Mouse (Mus musculus): ENCODE data around the gene Taar4.

Taar4 gene

GRCm38 (mm10) chr10:23960444-23960915 lies at the start of gene Taar4:
Gene Taar4, plus strand, starts transcription at chr10:23960494.
- no peak for DNase-seq (ENCODE audit: low spot score)

GRCm38 (mm10) chr10:23920056-23920455 lies 40.2 kb upstream of the Taar4 start, which contains the start of gene Taar1:
Gene Taar1, plus strand, starts transcription at chr10:23920356.
- DNase-seq (ENCODE audit: low spot score), result no peak

- no peak for DNase-seq (ENCODE audit: low spot score)
These were observed 37.8 kb upstream of the Taar4 start for GRCm38 (mm10) chr10:23922468-23922867.

GRCm38 (mm10) chr10:23923941-23924340 lies 36.4 kb upstream of the Taar4 start:
- no peak for DNase-seq (ENCODE audit: low spot score)

- DNase-seq (ENCODE audit: low spot score), result no peak
These were observed 22.7 kb upstream of the Taar4 start for GRCm38 (mm10) chr10:23937613-23938012.

- no peak for DNase-seq (ENCODE audit: low spot score)
These were observed 22.0 kb upstream of the Taar4 start, which contains the start of gene Taar2 for GRCm38 (mm10) chr10:23938312-23938711. Gene Taar2, plus strand, starts transcription at chr10:23938572.

- DNase-seq (ENCODE audit: low spot score), result no peak
These were observed 17.8 kb upstream of the Taar4 start for GRCm38 (mm10) chr10:23942465-23942864.

- DNase-seq (ENCODE audit: low spot score), result no peak
These were observed 12.3 kb upstream of the Taar4 start for GRCm38 (mm10) chr10:23948026-23948425.

- no peak for DNase-seq (ENCODE audit: low spot score)
These were observed 10.7 kb upstream of the Taar4 start, which contains the start of gene Taar3 for GRCm38 (mm10) chr10:23949508-23950005. Gene Taar3, plus strand, starts transcription at chr10:23949558.

- no peak for DNase-seq (ENCODE audit: low spot score)
These were observed 8.6 kb upstream of the Taar4 start for GRCm38 (mm10) chr10:23951714-23952113.

GRCm38 (mm10) chr10:23959071-23959470 lies 1.2 kb upstream of the Taar4 start:
- DNase-seq (ENCODE audit: low spot score), result no peak

- no peak for DNase-seq (ENCODE audit: low spot score)
These were observed 3.1 kb downstream of the Taar4 start for GRCm38 (mm10) chr10:23963444-23963843.

GRCm38 (mm10) chr10:23964921-23965610 lies 4.8 kb downstream of the Taar4 start:
- no peak for DNase-seq (ENCODE audit: low spot score)

- DNase-seq (ENCODE audit: low spot score), result no peak
These were observed 10.4 kb downstream of the Taar4 start, which contains the start of gene Taar5 for GRCm38 (mm10) chr10:23970656-23971165. Gene Taar5, plus strand, starts transcription at chr10:23970706.

- DNase-seq (ENCODE audit: low spot score), result no peak
These were observed 11.0 kb downstream of the Taar4 start for GRCm38 (mm10) chr10:23971256-23971655.

GRCm38 (mm10) chr10:23977958-23978357 lies 17.7 kb downstream of the Taar4 start:
- DNase-seq (ENCODE audit: low spot score), result no peak

GRCm38 (mm10) chr10:23978901-23979705 lies 18.8 kb downstream of the Taar4 start:
- DNase-seq (ENCODE audit: low spot score), result no peak

GRCm38 (mm10) chr10:23985546-23985945 lies 25.3 kb downstream of the Taar4 start, which contains the start of gene Taar6:
Gene Taar6, minus strand, starts transcription at chr10:23985646.
- no peak for DNase-seq (ENCODE audit: low spot score)

- no peak for DNase-seq (ENCODE audit: low spot score)
These were observed 26.1 kb downstream of the Taar4 start for GRCm38 (mm10) chr10:23986419-23986818.

GRCm38 (mm10) chr10:23993381-23993780 lies 33.1 kb downstream of the Taar4 start, which contains the start of gene Taar7a:
Gene Taar7a, minus strand, starts transcription at chr10:23993481.
- no peak for DNase-seq (ENCODE audit: low spot score)

GRCm38 (mm10) chr10:23999639-24000038 lies 39.3 kb downstream of the Taar4 start, which contains the start of gene Taar7b:
Gene Taar7b, plus strand, starts transcription at chr10:23999939.
- DNase-seq (ENCODE audit: low spot score), result no peak

GRCm38 (mm10) chr10:24006442-24006841 lies 46.1 kb downstream of the Taar4 start:
- no peak for DNase-seq (ENCODE audit: low spot score)
